ENCODE assay signal across 25 mouse cellular contexts in genomic region chr12:104763918-104764317, GRCm38 (mm10). TPM values are rescaled to one million over a fixed set of nuclear protein-coding genes. Genes with fewer than 3 reads are reported as not detected.
DNase-seq lines count a peak whose midpoint lies in the region; ATAC-seq and TF ChIP-seq lines count a peak whose summit lies in the region.
"Had no signal": no experiment of that assay in that cellular context is flagged by ENCODE, and none has a peak within 500 bp of the region (broad histone marks: within the 10 kb centered on the region; RNA-seq: fewer than 3 reads in every experiment).

No protein-coding gene starts in this region.

- H3K27me3 ChIP-seq in forebrain, embryonic 10.5 days (ENCODE audit: poor library complexity, severe bottlenecking), result no peaks in the 10 kb centered on the region
- H3K27me3 ChIP-seq in forebrain, embryonic 11.5 days (ENCODE audit: control insufficient read depth, insufficient read depth, low read length), result no peaks in the 10 kb centered on the region
- H3K27me3 ChIP-seq in E14TG2a.4 (ENCODE audit: insufficient read depth, low read length), result no peaks in the 10 kb centered on the region
- no peaks in the 10 kb centered on the region for H3K27me3 ChIP-seq in heart, embryonic 11.5 days (ENCODE audit: control insufficient read depth, insufficient read depth, low read length)
- H3K27me3 ChIP-seq: embryonic facial prominence, embryonic 12.5 days; embryonic facial prominence, embryonic 15.5 days; forebrain, embryonic 13.5 days; hindbrain, embryonic 12.5 days; hindbrain, embryonic 15.5 days; Patski had no signal

- no peak overlapping the region for H3K9ac ChIP-seq in forebrain, embryonic 11.5 days (ENCODE audit: low read length)
- no peak overlapping the region; the same call in 1 of the 2 replicates for H3K9ac ChIP-seq in ES-E14 (ENCODE audit: insufficient read depth, low read depth, low read length, poor library complexity, severe bottlenecking)
- no peak overlapping the region for H3K9ac ChIP-seq in heart, embryonic 11.5 days (ENCODE audit: low read depth, low read length)
- H3K9ac ChIP-seq: embryonic facial prominence, embryonic 12.5 days; embryonic facial prominence, embryonic 15.5 days; forebrain, embryonic 13.5 days; hindbrain, embryonic 12.5 days; hindbrain, embryonic 15.5 days had no signal

- H3K4me3 ChIP-seq in forebrain, embryonic 10.5 days, result no peak overlapping the region
- no peak overlapping the region for H3K4me3 ChIP-seq in forebrain, embryonic 11.5 days (ENCODE audit: low read depth, low read length)
- H3K4me3 ChIP-seq in E14TG2a.4 (replicated peaks; ENCODE audit: low read length), result peak overlapping the region; percentile 48
- no peak overlapping the region for H3K4me3 ChIP-seq in ES-E14 (ENCODE audit: insufficient read depth in 1 of 2, low read depth in 1 of 2, low read length in 2 of 2, poor library complexity in 1 of 2, severe bottlenecking in 1 of 2)
- no peak overlapping the region for H3K4me3 ChIP-seq in heart, embryonic 11.5 days (ENCODE audit: low read depth, low read length)
- H3K4me3 ChIP-seq: embryonic facial prominence, embryonic 12.5 days; embryonic facial prominence, embryonic 15.5 days; forebrain, embryonic 13.5 days; heart, adult 2 months; heart, embryonic 10.5 days; hindbrain, embryonic 12.5 days; hindbrain, embryonic 15.5 days had no signal

- peak overlapping the region; percentile 48 for H3K27ac ChIP-seq in forebrain, embryonic 10.5 days
- H3K27ac ChIP-seq in forebrain, embryonic 11.5 days (ENCODE audit: low read depth, low read length), result no peak overlapping the region
- H3K27ac ChIP-seq in ES-E14 (ENCODE audit: insufficient read depth, low read depth, low read length, poor library complexity, severe bottlenecking), result peak overlapping the region; percentile 76; the same call in 1 of the 2 replicates
- no peak overlapping the region for H3K27ac ChIP-seq in heart, embryonic 11.5 days (ENCODE audit: low read depth, low read length)
- H3K27ac ChIP-seq: embryonic facial prominence, embryonic 12.5 days; embryonic facial prominence, embryonic 15.5 days; forebrain, embryonic 13.5 days; heart, adult 2 months; heart, embryonic 10.5 days; hindbrain, embryonic 12.5 days; hindbrain, embryonic 15.5 days had no signal

- peaks cover 32% of the 10 kb centered on the region for H3K4me1 ChIP-seq in forebrain, embryonic 10.5 days
- H3K4me1 ChIP-seq in forebrain, embryonic 11.5 days (replicated peaks; ENCODE audit: control insufficient read depth, insufficient read depth, low read length), result peaks cover 13% of the 10 kb centered on the region
- H3K4me1 ChIP-seq in E14TG2a.4 (replicated peaks; ENCODE audit: low read depth, low read length) (peaks cover 93% of the 10 kb centered on the region), ES-E14 (ENCODE audit: control insufficient read depth in 2 of 2, insufficient read depth in 2 of 2, low read length in 2 of 2, poor library complexity in 1 of 2) (peaks cover 5 to 23% of the 10 kb centered on the region in 2 experiments)
- no peaks in the 10 kb centered on the region for H3K4me1 ChIP-seq in heart, embryonic 11.5 days (ENCODE audit: control insufficient read depth, insufficient read depth, low read length)
- H3K4me1 ChIP-seq: embryonic facial prominence, embryonic 12.5 days; heart, embryonic 10.5 days; hindbrain, embryonic 15.5 days had no signal

- H3K4me2 ChIP-seq in forebrain, embryonic 11.5 days (ENCODE audit: low read depth, low read length, severe bottlenecking), result no peak overlapping the region
- no peak overlapping the region for H3K4me2 ChIP-seq in heart, embryonic 11.5 days
- H3K4me2 ChIP-seq: embryonic facial prominence, embryonic 12.5 days; embryonic facial prominence, embryonic 15.5 days; forebrain, embryonic 13.5 days; hindbrain, embryonic 12.5 days; hindbrain, embryonic 15.5 days had no signal

- no peaks in the 10 kb centered on the region for H3K36me3 ChIP-seq in forebrain, embryonic 10.5 days (replicated peaks)
- H3K36me3 ChIP-seq in forebrain, embryonic 11.5 days (ENCODE audit: control insufficient read depth, insufficient read depth, low read length), result no peaks in the 10 kb centered on the region
- peaks cover 14% of the 10 kb centered on the region; the same call in 1 of the 2 replicates for H3K36me3 ChIP-seq in E14TG2a.4 (ENCODE audit: insufficient read depth, low read length)
- H3K36me3 ChIP-seq in ES-E14 (ENCODE audit: control insufficient read depth, insufficient read depth, low read length, poor library complexity, severe bottlenecking), result no peaks in the 10 kb centered on the region
- H3K36me3 ChIP-seq in heart, embryonic 11.5 days (ENCODE audit: control insufficient read depth, insufficient read depth, low read length), result no peaks in the 10 kb centered on the region
- H3K36me3 ChIP-seq: embryonic facial prominence, embryonic 12.5 days; embryonic facial prominence, embryonic 15.5 days; G1E; heart, embryonic 10.5 days; hindbrain, embryonic 12.5 days; hindbrain, embryonic 15.5 days had no signal

- no peak for DNase-seq in forebrain, embryonic 10.5 days (ENCODE audit: extremely low spot score, low spot score)
- no peak for DNase-seq in forebrain, embryonic 11.5 days (ENCODE audit: low spot score)
- DNase-seq in ES-E14 (ENCODE audit: low read depth, low spot score), result peak; percentile 87
- no peak for DNase-seq in adrenal gland, adult (ENCODE audit: inconsistent age in 2 of 2, low spot score in 1 of 2)
- DNase-seq: adrenal gland, postnatal 10 days; adrenal gland, postnatal 36 days; cerebellum, adult 18-20 months; cerebellum, adult 9-10 months; cerebellum, postnatal 14 days; gastrocnemius, postnatal 10 days; gastrocnemius, postnatal 36 days; heart, adult 2 months; kidney, adult 11 months had no signal

- ATAC-seq in forebrain, embryonic 11.5 days (replicated peaks; ENCODE audit: low FRiP score), result no peak
- ATAC-seq in heart, embryonic 11.5 days (replicated peaks; ENCODE audit: insufficient number of reproducible peaks, low FRiP score, low TSS enrichment), result no peak
- ATAC-seq: activated CD4-positive, CD25-positive, alpha-beta regulatory T cell, adult 4 months; forebrain, embryonic 13.5 days; forebrain, embryonic 16.5 days; Patski had no signal

- no peak for TF ChIP-seq CTCF in E14TG2a.4 (conservative IDR thresholded peaks at IDR 0.05; ENCODE audit: low read length)

- no peaks in the 10 kb centered on the region for H3K9me3 ChIP-seq in forebrain, embryonic 10.5 days
- no peaks in the 10 kb centered on the region for H3K9me3 ChIP-seq in forebrain, embryonic 11.5 days (ENCODE audit: control insufficient read depth, low read length)
- H3K9me3 ChIP-seq in E14TG2a.4 (ENCODE audit: low read length) (no peaks in the 10 kb centered on the region), ES-E14 (ENCODE audit: control insufficient read depth, insufficient read depth, low read depth, low read length) (no peaks in the 10 kb centered on the region)
- H3K9me3 ChIP-seq in heart, embryonic 11.5 days (replicated peaks; ENCODE audit: control insufficient read depth, low read length), result no peaks in the 10 kb centered on the region
- H3K9me3 ChIP-seq: embryonic facial prominence, embryonic 12.5 days; embryonic facial prominence, embryonic 15.5 days; forebrain, embryonic 13.5 days; G1E; heart, embryonic 10.5 days; hindbrain, embryonic 12.5 days; hindbrain, embryonic 15.5 days had no signal

- in situ Hi-C loops in ES-E14 (cut with MboI; ENCODE audit: low sequenced_read_pairs in 2 of 2, unreplicated experiment in 2 of 2), result no loop called here

- WGBS in forebrain, embryonic 10.5 days, result 43% methylated on average over 6 of the region's 6 CpGs
- 18% methylated on average over 6 of the region's 6 CpGs for WGBS in forebrain, embryonic 11.5 days
- 79% methylated on average over 6 of the region's 6 CpGs for WGBS in heart, embryonic 11.5 days (ENCODE audit: insufficient replicate concordance)

TF ChIP-seq in ES-E14, 5 proteins besides CTCF, POLR2A, EP300 and RAD21:
- TF ChIP-seq HCFC1 (IDR thresholded peaks at IDR 0.05; ENCODE audit: borderline replicate concordance, insufficient read depth, low read length) (no peak), CHD2 (IDR thresholded peaks at IDR 0.05; ENCODE audit: low read depth, low read length) (peak; percentile 74), ZC3H11A (IDR thresholded peaks at IDR 0.05; ENCODE audit: borderline replicate concordance, low read depth, low read length) (no peak), MAFK (IDR thresholded peaks at IDR 0.05; ENCODE audit: insufficient read depth, low read depth, low read length) (no peak), ZNF384 (IDR thresholded peaks at IDR 0.05; ENCODE audit: low read depth, low read length) (no peak)

RNA-seq across cellular contexts. Expression of gene Dicer1, which starts 12.2 kb away (rescaled TPM):
- polyA plus RNA-seq in forebrain, embryonic 10.5 days (2016; fragmentation: Nextera tagmentation; extraction: Ambion mirVana), result 47.0 and 47.7 TPM in 2 replicates
- polyA plus RNA-seq in forebrain, embryonic 11.5 days (2014; fragmentation: Nextera tagmentation; extraction: Ambion mirVana), result 33.5 and 39.2 TPM in 2 replicates
- total RNA-seq in ES-E14 (2012; rRNA removed), result 45.7 and 51.9 TPM in 2 replicates
- polyA plus RNA-seq in heart, embryonic 11.5 days (2014; fragmentation: Nextera tagmentation; extraction: Ambion mirVana), result 15.3 and 28.8 TPM in 2 replicates

Comparison
In these comparisons a context has a peak if more than half of its experiments do, and no peak if none do; other contexts are left out.
1. H3K27ac ChIP-seq: peak in forebrain, embryonic 10.5 days (single experiment) and ES-E14 (single experiment); none in forebrain, embryonic 11.5 days (single experiment) and heart, embryonic 11.5 days (single experiment).